Mouse (Mus musculus) embryonic facial prominence, embryonic 15.5 days (tissue): Measurements from ENCODE around the gene Gmfb. TPM values are rescaled to one million over a fixed set of nuclear protein-coding genes. Genes with fewer than 3 reads are reported as not detected.
A peak's percentile ranks its signal among the peaks of the same experiment; 100 is the strongest.

ENCODE experiments used
- ATAC-seq: fragments of 200-750 bp; cut with Nextera tagmentation; 2 replicates; pipeline ENCODE4 v1.8.0; 2017; ENCODE audit warnings: low read depth, moderate TSS enrichment; ENCODE audit not compliant: insufficient number of reproducible peaks, low FRiP score, low TSS enrichment
- H3K27ac ChIP-seq: fragments of 300-500 bp; sonication (generic); replicated peaks from 2 replicates; pipeline ENCODE4 v1.5.1; 2015; ENCODE audit warnings: mild to moderate bottlenecking, inconsistent platforms
- H3K27me3 ChIP-seq: fragments of 300-500 bp; sonication (generic); 2 replicates; pipeline ENCODE4 v1.6.1; 2015; ENCODE audit warnings: inconsistent platforms
- H3K36me3 ChIP-seq: fragments of 300-500 bp; sonication (generic); 2 replicates; pipeline ENCODE4 v1.6.1; 2015; ENCODE audit warnings: mild to moderate bottlenecking, inconsistent platforms
- H3K4me1 ChIP-seq: fragments of 300-500 bp; sonication (generic); 2 replicates; pipeline ENCODE4 v1.6.1; 2015; ENCODE audit warnings: inconsistent platforms
- H3K4me2 ChIP-seq: fragments of 300-500 bp; sonication (generic); replicated peaks from 2 replicates; pipeline ENCODE4 v1.6.1; 2015; ENCODE audit warnings: mild to moderate bottlenecking, inconsistent platforms
- H3K4me3 ChIP-seq: fragments of 300-500 bp; sonication (generic); replicated peaks from 2 replicates; pipeline ENCODE4 v1.5.1; 2015; ENCODE audit warnings: mild to moderate bottlenecking, inconsistent platforms
- H3K9ac ChIP-seq: fragments of 300-500 bp; sonication (generic); 2 replicates; pipeline ENCODE4 v1.6.1; 2015; ENCODE audit warnings: inconsistent platforms
- H3K9me3 ChIP-seq: fragments of 300-500 bp; sonication (generic); replicated peaks from 2 replicates; pipeline ENCODE4 v1.6.1; 2016; ENCODE audit warnings: inconsistent platforms
- WGBS: fragments of 180-500 bp; shearing (Covaris S2); methylation state at CpG from one replicate; pipeline ENCODE4 v1.1.7; 2015; 5-methylcytosine and 5-hydroxymethylcytosine counted together
- polyA plus RNA-seq: library from polyadenylated mRNA; unstranded; fragments of >200 nt; fragmentation: Nextera tagmentation; extraction: Ambion mirVana; gene quantifications from 2 replicates; pipeline ENCODE4 v1.2.1, GENCODE M21; 2015

Gene Gmfb
- polyA plus RNA-seq, 1 experiment from 2014 or later: 69.8 TPM

GRCm38 (mm10) chr14:46781086-46781485 is 41.0 kb downstream of the Gmfb start:
- Histone ChIP-seq H3K27me3 (no peaks in the 10 kb centered on the region), H3K9ac (no peak overlapping the region), H3K36me3 (peaks cover 50% of the 10 kb centered on the region), H3K4me2 (no peak overlapping the region), H3K4me3 (no peak overlapping the region), H3K27ac (no peak overlapping the region), H3K9me3 (peaks cover 6% of the 10 kb centered on the region; the same call in 1 of the 2 replicates), H3K4me1 (peaks cover 19% of the 10 kb centered on the region)
- ATAC-seq: no peak
- WGBS: 88% methylated on average over 7 of the region's 7 CpGs

- Histone ChIP-seq H3K36me3 (peaks cover 64% of the 10 kb centered on the region), H3K4me3 (no peak overlapping the region), H3K4me1 (peaks cover 9% of the 10 kb centered on the region; the same call in 1 of the 2 replicates), H3K9me3 (peaks cover 6% of the 10 kb centered on the region; the same call in 1 of the 2 replicates), H3K9ac (no peak overlapping the region), H3K27me3 (no peaks in the 10 kb centered on the region), H3K27ac (no peak overlapping the region), H3K4me2 (no peak overlapping the region)
- 96% methylated on average over 7 of the region's 7 CpGs for WGBS
- no peak for ATAC-seq
Observed at GRCm38 (mm10) chr14:46779217-46779616, 42.8 kb downstream of the Gmfb start.

- peaks cover 7% of the 10 kb centered on the region; the same call in 1 of the 2 replicates for H3K4me1 ChIP-seq
- H3K9me3 ChIP-seq: peaks cover 6% of the 10 kb centered on the region; the same call in 1 of the 2 replicates
- H3K4me2 ChIP-seq: no peak overlapping the region
- no peak overlapping the region for H3K9ac ChIP-seq
- 96% methylated on average over 9 of the region's 9 CpGs for WGBS
- ATAC-seq: no peak
- no peak overlapping the region for H3K27ac ChIP-seq
- no peaks in the 10 kb centered on the region for H3K27me3 ChIP-seq
- H3K4me3 ChIP-seq: no peak overlapping the region
- peaks cover 69% of the 10 kb centered on the region for H3K36me3 ChIP-seq
Observed at GRCm38 (mm10) chr14:46778756-46779155, 43.3 kb downstream of the Gmfb start.

DNA sequence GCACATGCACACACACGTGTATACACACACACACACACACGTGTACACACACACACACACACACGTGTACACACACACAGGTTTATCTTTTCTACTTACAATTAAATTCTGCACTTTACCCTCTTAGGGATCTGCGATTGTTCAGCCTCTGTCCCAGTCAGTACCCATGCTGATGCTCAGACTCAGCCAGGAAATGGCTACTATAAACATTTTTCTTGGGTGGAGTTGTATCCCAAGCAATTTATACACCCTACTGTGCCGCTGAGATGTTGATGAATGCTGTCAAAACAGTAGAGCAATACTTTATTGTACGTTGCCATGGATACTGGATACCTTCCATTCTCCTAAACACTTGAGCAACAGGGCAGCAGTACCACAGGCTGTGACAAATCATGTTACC is 52.0 kb downstream of the Gmfb start:
- H3K4me1 ChIP-seq: no peaks in the 10 kb centered on the region; the same call in 1 of the 2 replicates
- no peak overlapping the region for H3K9ac ChIP-seq
- ATAC-seq: no peak
- no peaks in the 10 kb centered on the region for H3K9me3 ChIP-seq
- no peak overlapping the region for H3K27ac ChIP-seq
- H3K36me3 ChIP-seq: peaks cover 55% of the 10 kb centered on the region
- H3K4me3 ChIP-seq: no peak overlapping the region
- no peak overlapping the region for H3K4me2 ChIP-seq
- 89% methylated on average over 6 of the region's 6 CpGs for WGBS
- H3K27me3 ChIP-seq: no peaks in the 10 kb centered on the region

DNA sequence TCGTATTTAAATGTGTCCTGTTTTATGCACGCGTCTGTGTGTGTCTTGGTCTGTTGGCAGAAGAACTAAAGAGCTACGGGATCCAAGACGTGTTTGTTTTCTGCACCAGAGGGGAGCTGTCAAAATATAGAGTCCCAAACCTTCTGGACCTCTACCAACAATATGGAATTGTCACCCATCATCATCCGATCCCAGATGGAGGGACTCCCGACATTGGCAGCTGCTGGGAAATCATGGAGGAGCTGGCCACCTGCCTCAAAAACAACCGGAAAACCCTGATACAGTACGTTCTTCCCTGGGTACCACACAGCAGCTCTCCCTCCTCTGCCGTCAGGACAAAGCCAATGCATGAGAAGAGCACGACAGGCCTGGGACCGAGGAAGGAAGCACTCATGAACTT is 54.9 kb downstream of the Gmfb start:
- Histone ChIP-seq H3K36me3 (peaks cover 45% of the 10 kb centered on the region), H3K27ac (no peak overlapping the region), H3K4me1 (no peaks in the 10 kb centered on the region), H3K4me3 (no peak overlapping the region), H3K9me3 (no peaks in the 10 kb centered on the region), H3K27me3 (no peaks in the 10 kb centered on the region), H3K4me2 (no peak overlapping the region), H3K9ac (no peak overlapping the region)
- 84% methylated on average over 12 of the region's 12 CpGs for WGBS
- no peak for ATAC-seq

DNA sequence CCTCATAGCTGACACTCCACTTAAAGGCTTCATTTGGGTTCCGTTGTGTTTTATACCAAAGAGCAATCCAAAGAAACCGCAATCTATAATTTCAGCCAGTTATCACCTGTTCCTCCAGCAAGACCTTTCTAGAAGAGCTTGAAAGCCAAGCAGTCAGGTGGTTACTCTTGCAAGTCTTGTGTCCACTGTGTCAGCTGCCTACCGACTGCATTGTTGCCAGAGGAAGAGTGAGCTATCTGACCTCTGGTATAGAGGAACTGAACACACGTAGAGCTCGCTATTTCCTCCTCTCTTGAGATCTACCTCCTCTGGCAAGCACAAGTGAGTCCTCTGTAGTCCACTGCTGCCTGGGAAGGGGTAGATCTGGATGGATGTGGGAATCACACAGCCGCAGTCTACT is 60.9 kb downstream of the Gmfb start:
- no peak overlapping the region for H3K27ac ChIP-seq

DNA sequence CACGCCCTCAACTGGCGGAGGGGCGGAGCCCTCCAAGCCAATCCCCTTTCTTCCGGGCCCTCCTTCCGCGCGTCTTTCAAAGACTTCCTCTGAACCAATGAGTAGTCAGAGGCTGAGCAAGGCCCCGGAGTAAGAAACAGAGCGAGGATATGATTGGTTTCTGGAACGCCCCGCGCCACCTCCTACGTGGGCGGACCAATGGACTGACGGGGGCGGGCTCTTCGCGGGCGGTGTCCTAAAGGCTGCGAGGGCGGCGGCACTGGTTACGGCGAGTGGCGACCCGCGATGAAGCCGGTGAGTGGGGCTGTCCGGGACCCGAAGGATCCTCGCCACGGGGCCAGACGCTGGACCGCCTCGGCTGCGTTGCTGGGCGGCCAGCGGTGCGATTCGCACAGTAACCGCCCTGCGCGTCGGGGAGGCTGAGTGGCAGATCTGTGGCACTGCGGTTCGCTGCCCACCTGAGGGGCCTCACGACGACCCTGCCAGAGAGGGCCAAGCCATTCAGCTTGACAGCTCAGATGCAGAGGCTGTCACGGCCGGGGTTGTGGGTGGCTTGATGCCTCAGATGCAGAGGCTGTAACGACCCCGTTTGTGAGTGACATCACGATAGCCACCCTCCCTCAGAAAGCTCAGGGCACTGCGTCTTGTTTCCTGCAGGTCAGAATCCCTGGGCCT is 61.5 kb downstream of the Gmfb start, which contains the start of gene Cdkn3:
Gene Cdkn3, plus strand, starts transcription at position 187 of the 675 bp plus-strand sequence.
- no peaks in the 10 kb centered on the region for H3K27me3 ChIP-seq
- no peaks in the 10 kb centered on the region for H3K9me3 ChIP-seq
- peak within 1 kb of the TSS; percentile 60 for H3K9ac ChIP-seq
- peak; percentile 99 for ATAC-seq
- peaks cover 10% of the 10 kb centered on the region; the same call in 1 of the 2 replicates for H3K36me3 ChIP-seq
- peak within 1 kb of the TSS; percentile 91 for H3K4me2 ChIP-seq
- H3K4me3 ChIP-seq: peak within 1 kb of the TSS; percentile 70
- under 1% methylated on average over 54 of the region's 54 CpGs for WGBS
- H3K4me1 ChIP-seq: peaks cover 13% of the 10 kb centered on the region
- no peak within 1 kb of the TSS for H3K27ac ChIP-seq

More for the DNA sequence above, 60.9 kb downstream of the Gmfb start:
- no peaks in the 10 kb centered on the region for H3K9me3 ChIP-seq
- H3K4me1 ChIP-seq: peaks cover 13% of the 10 kb centered on the region
- peak overlapping the region; percentile 70 for H3K4me3 ChIP-seq
- peaks cover 10% of the 10 kb centered on the region; the same call in 1 of the 2 replicates for H3K36me3 ChIP-seq
- no peaks in the 10 kb centered on the region for H3K27me3 ChIP-seq
- ATAC-seq: no peak
- no peak overlapping the region for H3K9ac ChIP-seq
- WGBS: 40% methylated on average over 6 of the region's 6 CpGs
- peak overlapping the region; percentile 91 for H3K4me2 ChIP-seq

DNA sequence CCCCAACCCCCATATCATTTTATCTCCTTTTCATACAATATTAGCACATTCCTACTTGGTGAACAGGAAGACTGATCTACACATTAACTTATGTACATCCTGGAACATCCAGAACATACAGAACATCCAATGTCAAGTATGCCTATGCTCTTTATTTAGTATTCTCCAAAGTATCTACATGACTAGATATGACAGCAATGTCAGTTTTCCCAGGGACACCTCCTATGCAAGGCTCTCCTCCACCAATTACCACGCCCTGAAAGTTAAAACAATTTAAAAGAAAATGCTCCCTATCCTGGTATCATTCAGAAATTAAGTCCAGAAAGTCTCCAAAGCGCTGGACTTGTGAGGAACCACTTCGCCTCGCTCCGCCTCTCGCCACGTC is 62.1 kb downstream of the Gmfb start:
- no peak for ATAC-seq
- Histone ChIP-seq H3K27me3 (no peaks in the 10 kb centered on the region), H3K4me1 (peaks cover 13% of the 10 kb centered on the region), H3K36me3 (peaks cover 7% of the 10 kb centered on the region; the same call in 1 of the 2 replicates), H3K4me2 (peak overlapping the region; percentile 91), H3K4me3 (peak overlapping the region; percentile 70), H3K9me3 (no peaks in the 10 kb centered on the region), H3K27ac (no peak overlapping the region), H3K9ac (no peak overlapping the region)
- under 1% methylated on average over 7 of the region's 7 CpGs for WGBS

Other genes starting within 250 kb of the Gmfb start
- 38.7 and 38.8 TPM in 2 replicates for gene Cdkn3, start 61.7 kb downstream of the Gmfb start, polyA plus RNA-seq
- 187 and 188 TPM in 2 replicates for gene Cnih1, start 33.8 kb downstream of the Gmfb start, polyA plus RNA-seq
- gene Cgrrf1, start 9.9 kb upstream of the Gmfb start, polyA plus RNA-seq: 20.9 and 22.3 TPM in 2 replicates
- 14.6 and 15.4 TPM in 2 replicates for gene Samd4, start 60.6 kb upstream of the Gmfb start, polyA plus RNA-seq